Mouse (Mus musculus) hindbrain, embryonic 10.5 days (tissue): Measurements from ENCODE around the gene Zbed5. TPM values are rescaled to one million over a fixed set of nuclear protein-coding genes. Genes with fewer than 3 reads are reported as not detected.

Experiments used
- DNase-seq: peaks from one replicate; pipeline ENCODE4 v3.0.0-alpha.2; 2017; ENCODE audit warnings: low spot score
- H3K27ac ChIP-seq: fragments of 300-500 bp; sonication (generic); 2 replicates; pipeline ENCODE4 v1.5.1; 2016; ENCODE audit warnings: mild to moderate bottlenecking, moderate library complexity
- H3K27me3 ChIP-seq: fragments of 300-500 bp; sonication (generic); 2 replicates; pipeline ENCODE4 v1.6.1; 2016; ENCODE audit warnings: mild to moderate bottlenecking; ENCODE audit not compliant: poor library complexity, insufficient read depth, severe bottlenecking
- H3K36me3 ChIP-seq: fragments of 300-500 bp; sonication (generic); 2 replicates; pipeline ENCODE4 v1.6.1; 2016; ENCODE audit warnings: mild to moderate bottlenecking, moderate library complexity
- H3K4me1 ChIP-seq: fragments of 300-500 bp; sonication (generic); replicated peaks from 2 replicates; pipeline ENCODE4 v1.6.1; 2016; ENCODE audit warnings: mild to moderate bottlenecking
- H3K4me3 ChIP-seq: fragments of 300-500 bp; sonication (generic); 2 replicates; pipeline ENCODE4 v1.5.1; 2016; ENCODE audit warnings: mild to moderate bottlenecking, moderate library complexity
- H3K9me3 ChIP-seq: fragments of 300-500 bp; sonication (generic); 2 replicates; pipeline ENCODE4 v1.6.1; 2016; ENCODE audit warnings: mild to moderate bottlenecking, moderate library complexity
- WGBS: fragments of 180-500 bp; shearing (Covaris S2); methylation state at CpG from one replicate; pipeline ENCODE4 v1.1.7; 2016; 5-methylcytosine and 5-hydroxymethylcytosine counted together
- polyA plus RNA-seq: library from polyadenylated mRNA; unstranded; fragments of >200 nt; fragmentation: Nextera tagmentation; extraction: Ambion mirVana; gene quantifications from 2 replicates; pipeline ENCODE4 v1.2.1, GENCODE M21; 2016

The Zbed5 gene
- 6.2 and 6.7 TPM in 2 replicates for polyA plus RNA-seq

- Histone ChIP-seq H3K4me1 (peaks cover 16% of the 10 kb centered on the region; the same call in 1 of the 2 replicates), H3K27me3 (no peaks in the 10 kb centered on the region), H3K36me3 (no peaks in the 10 kb centered on the region), H3K27ac (peak within 1 kb of the TSS; percentile 82), H3K9me3 (no peaks in the 10 kb centered on the region), H3K4me3 (peak within 1 kb of the TSS; percentile 72)
- peak; percentile 89 for DNase-seq
- WGBS: 3% methylated on average over 44 of the region's 44 CpGs
These were observed at the start of gene Zbed5 for GRCm38 (mm10) chr5:129895198-129896088. Gene Zbed5, plus strand, starts transcription at chr5:129895723.

- peak; percentile 97 for DNase-seq
- Histone ChIP-seq H3K36me3 (peaks cover 50% of the 10 kb centered on the region), H3K4me3 (peak within 1 kb of the TSS; percentile 70), H3K27ac (peak within 1 kb of the TSS; percentile 89), H3K27me3 (no peaks in the 10 kb centered on the region), H3K4me1 (peaks cover 11% of the 10 kb centered on the region), H3K9me3 (peaks cover 2% of the 10 kb centered on the region; the same call in 1 of the 2 replicates)
- WGBS: 13% methylated on average over 22 of the region's 22 CpGs
These were observed 48.6 kb upstream of the Zbed5 start, which contains the start of gene Sumf2 for GRCm38 (mm10) chr5:129846752-129847557. Gene Sumf2, plus strand, starts transcription at chr5:129846986.

- H3K27me3 ChIP-seq: no peaks in the 10 kb centered on the region
- peaks cover 2% of the 10 kb centered on the region; the same call in 1 of the 2 replicates for H3K9me3 ChIP-seq
- H3K4me1 ChIP-seq: peaks cover 11% of the 10 kb centered on the region
- peaks cover 51% of the 10 kb centered on the region for H3K36me3 ChIP-seq
- H3K4me3 ChIP-seq: peak overlapping the region; percentile 70
- no peak for DNase-seq
- 67% methylated on average over 8 of the region's 8 CpGs for WGBS
- H3K27ac ChIP-seq: peak overlapping the region; percentile 89
These were observed 48.0 kb upstream of the Zbed5 start for GRCm38 (mm10) chr5:129847558-129847820.

GRCm38 (mm10) chr5:129855163-129855562 lies 40.4 kb upstream of the Zbed5 start:
- Histone ChIP-seq H3K36me3 (peaks cover 77% of the 10 kb centered on the region), H3K4me3 (no peak overlapping the region), H3K9me3 (no peaks in the 10 kb centered on the region), H3K4me1 (no peaks in the 10 kb centered on the region), H3K27me3 (no peaks in the 10 kb centered on the region), H3K27ac (no peak overlapping the region)
- 41% methylated on average over 5 of the region's 5 CpGs for WGBS
- DNase-seq: no peak

GRCm38 (mm10) chr5:129856414-129856813 lies 39.1 kb upstream of the Zbed5 start:
- WGBS: 88% methylated on average over 5 of the region's 5 CpGs
- Histone ChIP-seq H3K27me3 (no peaks in the 10 kb centered on the region), H3K4me1 (no peaks in the 10 kb centered on the region), H3K27ac (no peak overlapping the region), H3K36me3 (peaks cover 84% of the 10 kb centered on the region), H3K9me3 (no peaks in the 10 kb centered on the region), H3K4me3 (no peak overlapping the region)
- DNase-seq: no peak

GRCm38 (mm10) chr5:129862325-129862724 lies 33.2 kb upstream of the Zbed5 start:
- H3K36me3 ChIP-seq: peaks cover 51% of the 10 kb centered on the region
- H3K4me3 ChIP-seq: no peak overlapping the region
- 96% methylated on average over 6 of the region's 6 CpGs for WGBS
- no peaks in the 10 kb centered on the region for H3K27me3 ChIP-seq
- H3K9me3 ChIP-seq: peaks cover 7% of the 10 kb centered on the region; the same call in 1 of the 2 replicates
- no peak for DNase-seq
- peaks cover 7% of the 10 kb centered on the region for H3K4me1 ChIP-seq
- H3K27ac ChIP-seq: no peak overlapping the region

GRCm38 (mm10) chr5:129864467-129864866 lies 31.1 kb upstream of the Zbed5 start:
- H3K27ac ChIP-seq: no peak overlapping the region; the same call in 1 of the 2 replicates
- peaks cover 7% of the 10 kb centered on the region for H3K4me1 ChIP-seq
- peak; percentile 51 for DNase-seq
- 12% methylated on average over 18 of the region's 18 CpGs for whole genome bisulfite sequencing
- peaks cover 36% of the 10 kb centered on the region for H3K36me3 ChIP-seq
- peaks cover 7% of the 10 kb centered on the region; the same call in 1 of the 2 replicates for H3K9me3 ChIP-seq
- no peak overlapping the region; the same call in 1 of the 2 replicates for H3K4me3 ChIP-seq
- H3K27me3 ChIP-seq: no peaks in the 10 kb centered on the region

GRCm38 (mm10) chr5:129865841-129866240 lies 29.7 kb upstream of the Zbed5 start:
- no peak overlapping the region for H3K27ac ChIP-seq
- H3K4me3 ChIP-seq: no peak overlapping the region
- peaks cover 7% of the 10 kb centered on the region; the same call in 1 of the 2 replicates for H3K9me3 ChIP-seq
- H3K36me3 ChIP-seq: peaks cover 23% of the 10 kb centered on the region
- WGBS: 90% methylated on average over 12 of the region's 12 CpGs
- no peak for DNase-seq
- peaks cover 7% of the 10 kb centered on the region for H3K4me1 ChIP-seq
- H3K27me3 ChIP-seq: no peaks in the 10 kb centered on the region

- H3K27me3 ChIP-seq: no peaks in the 10 kb centered on the region
- H3K27ac ChIP-seq: no peak overlapping the region
- WGBS: 87% methylated on average over 19 of the region's 19 CpGs
- no peak overlapping the region for H3K4me3 ChIP-seq
- no peak for DNase-seq
- no peaks in the 10 kb centered on the region for H3K36me3 ChIP-seq
- H3K4me1 ChIP-seq: peaks cover 2% of the 10 kb centered on the region
- no peaks in the 10 kb centered on the region for H3K9me3 ChIP-seq
These were observed 26.1 kb upstream of the Zbed5 start for GRCm38 (mm10) chr5:129869238-129869995.

GRCm38 (mm10) chr5:129871238-129871637 lies 24.3 kb upstream of the Zbed5 start:
- no peak for DNase-seq
- H3K9me3 ChIP-seq: no peaks in the 10 kb centered on the region
- WGBS: 77% methylated on average over 2 of the region's 2 CpGs
- H3K4me3 ChIP-seq: no peak overlapping the region
- no peak overlapping the region for H3K27ac ChIP-seq
- H3K36me3 ChIP-seq: no peaks in the 10 kb centered on the region
- H3K27me3 ChIP-seq: no peaks in the 10 kb centered on the region
- H3K4me1 ChIP-seq: no peaks in the 10 kb centered on the region

- 85% methylated on average over 12 of the region's 12 CpGs for WGBS
- Histone ChIP-seq H3K4me3 (no peak overlapping the region), H3K4me1 (no peaks in the 10 kb centered on the region), H3K27me3 (no peaks in the 10 kb centered on the region), H3K9me3 (no peaks in the 10 kb centered on the region), H3K36me3 (no peaks in the 10 kb centered on the region), H3K27ac (no peak overlapping the region)
- no peak for DNase-seq
These were observed 21.6 kb upstream of the Zbed5 start for GRCm38 (mm10) chr5:129873942-129874341.

- Histone ChIP-seq H3K4me1 (no peaks in the 10 kb centered on the region), H3K9me3 (no peaks in the 10 kb centered on the region), H3K27me3 (no peaks in the 10 kb centered on the region), H3K27ac (no peak overlapping the region), H3K36me3 (peaks cover 6% of the 10 kb centered on the region), H3K4me3 (no peak overlapping the region)
- DNase-seq: no peak
- 79% methylated on average over 11 of the region's 11 CpGs for WGBS
These were observed 20.4 kb upstream of the Zbed5 start for GRCm38 (mm10) chr5:129875098-129875497.
